Mouse (Mus musculus): ENCODE data around the gene Tbca. TPM values are rescaled to one million over a fixed set of nuclear protein-coding genes. Genes with fewer than 3 reads are reported as not detected.

Gene Tbca
- total RNA-seq, 2 experiments from 2014 or later = 52.7 to 59.5 TPM

DNA sequence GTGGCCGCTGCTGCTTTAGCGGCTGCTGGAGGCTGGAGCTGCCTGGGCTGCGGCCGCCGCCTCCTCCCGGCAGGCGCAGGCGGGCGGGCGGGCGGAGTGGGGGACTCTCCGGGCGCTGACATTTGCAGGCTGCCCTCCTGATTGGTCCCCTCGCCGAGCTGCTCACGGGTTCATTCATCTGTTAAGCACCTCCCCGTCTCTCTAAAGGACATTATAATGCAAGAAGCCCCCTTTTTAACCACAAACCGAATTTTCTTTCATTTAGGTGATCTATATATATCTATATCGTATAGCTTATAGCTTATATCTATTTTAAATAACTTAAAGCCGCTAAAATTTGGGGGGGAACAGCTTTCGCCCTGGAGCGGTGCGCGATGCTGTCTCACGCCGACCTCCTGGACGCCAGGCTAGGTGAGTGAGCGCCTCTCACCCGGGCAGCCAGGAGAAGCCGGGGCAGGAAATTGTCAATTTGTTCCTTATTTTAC lies 86.7 kb downstream of the Tbca start, which contains the start of gene Otp:
Otp (plus strand) TSS at position 207 of the 485 bp plus-strand sequence.
- no peak for DNase-seq
- intact Hi-C loops (cut with DNase I) = no loop called here

DNA sequence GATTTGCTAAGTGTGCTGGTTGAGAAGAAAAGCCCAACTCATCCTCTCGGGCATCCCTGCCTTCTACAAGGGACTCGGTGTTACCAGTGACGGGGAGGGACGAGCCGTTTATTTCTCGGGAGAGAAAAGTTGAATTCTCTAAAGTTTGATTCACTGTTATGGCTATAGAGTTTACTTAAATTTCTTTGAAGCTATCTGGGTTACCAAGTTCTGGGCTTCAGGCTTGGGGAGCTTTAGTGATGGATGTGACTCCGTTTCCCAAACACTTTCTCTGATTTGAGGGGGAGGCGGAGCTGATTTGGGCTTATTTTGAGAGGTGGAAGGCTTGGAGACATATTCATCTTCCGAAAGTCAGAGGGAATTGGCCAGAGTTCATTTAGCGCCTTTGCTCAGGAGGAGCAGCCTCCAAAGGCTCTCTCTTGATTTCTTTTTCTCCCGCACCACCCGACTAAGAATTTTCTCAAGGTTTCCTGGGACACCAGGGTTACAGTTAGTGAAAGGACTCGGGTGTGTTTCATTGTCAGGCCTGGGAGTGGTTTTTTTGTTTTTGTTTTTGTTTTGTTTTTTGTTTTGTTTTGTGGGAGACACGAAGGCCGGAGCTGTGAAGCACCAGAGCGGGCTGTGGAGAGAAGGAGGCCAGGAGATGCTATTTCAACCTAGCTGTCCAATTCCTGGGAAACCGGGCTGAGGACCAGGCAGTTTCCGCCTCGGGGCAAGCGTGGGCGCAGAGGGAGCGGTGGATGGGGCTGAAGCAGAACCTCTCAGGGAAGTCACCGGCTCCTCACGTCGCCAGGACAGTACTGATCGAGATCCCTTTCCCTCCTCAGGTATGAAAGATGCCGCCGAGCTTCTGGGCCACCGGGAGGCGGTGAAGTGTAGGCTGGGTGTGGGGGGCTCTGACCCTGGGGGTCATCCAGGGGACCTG lies 87.8 kb downstream of the Tbca start:
- intact Hi-C loops (cut with DNase I) = no loop called here
- no peak for DNase-seq

DNA sequence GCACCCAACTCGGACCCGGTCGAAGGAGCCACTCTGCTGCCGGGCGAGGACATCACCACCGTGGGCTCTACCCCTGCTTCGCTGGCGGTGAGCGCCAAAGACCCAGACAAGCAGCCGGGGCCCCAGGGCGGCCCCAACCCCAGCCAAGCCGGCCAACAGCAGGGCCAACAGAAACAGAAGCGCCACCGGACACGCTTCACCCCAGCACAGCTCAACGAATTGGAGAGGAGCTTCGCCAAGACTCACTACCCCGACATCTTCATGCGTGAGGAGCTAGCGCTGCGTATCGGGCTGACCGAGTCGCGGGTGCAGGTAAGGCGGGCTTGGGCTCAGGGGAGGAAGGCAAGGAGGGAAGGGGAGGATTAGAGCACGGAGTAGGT lies 88.5 kb downstream of the Tbca start:
- DNase-seq = no peak
- intact Hi-C loops (cut with DNase I) = no loop called here

DNA sequence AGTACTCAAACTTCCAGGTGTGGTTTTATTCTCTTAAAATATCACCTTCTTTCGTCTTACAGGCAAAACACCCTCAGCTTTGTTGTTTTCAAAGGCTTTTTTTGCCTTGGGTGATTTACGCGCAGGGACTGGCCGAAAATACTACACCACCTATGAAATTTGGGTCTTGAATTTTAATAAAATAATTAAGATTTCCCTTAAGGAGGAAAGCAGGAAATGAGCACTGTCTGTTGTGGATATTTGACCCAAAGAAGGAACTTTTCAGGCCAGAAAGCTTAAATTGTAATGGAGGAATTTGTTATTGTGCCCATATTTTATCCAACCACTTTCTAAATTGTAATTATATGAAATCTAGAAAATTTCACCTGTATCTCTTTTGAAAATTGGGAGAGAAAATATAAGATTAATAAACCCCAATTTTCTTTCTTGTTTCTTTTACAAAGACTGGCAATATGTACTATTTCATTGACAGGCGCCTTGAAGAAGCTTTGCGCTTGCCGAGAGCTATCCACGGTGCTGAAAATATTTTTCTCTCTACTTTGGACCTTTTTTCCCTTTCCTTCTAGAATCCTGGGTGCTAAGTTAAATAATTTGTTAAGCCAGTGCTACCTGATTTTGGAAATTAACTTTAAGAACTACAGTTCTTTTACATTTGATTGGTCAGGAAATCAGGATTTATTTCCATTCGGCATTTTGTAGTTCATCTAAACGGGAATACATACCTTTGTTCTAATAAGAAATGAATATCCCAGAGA lies 89.5 kb downstream of the Tbca start:
- no peak for DNase-seq

DNA sequence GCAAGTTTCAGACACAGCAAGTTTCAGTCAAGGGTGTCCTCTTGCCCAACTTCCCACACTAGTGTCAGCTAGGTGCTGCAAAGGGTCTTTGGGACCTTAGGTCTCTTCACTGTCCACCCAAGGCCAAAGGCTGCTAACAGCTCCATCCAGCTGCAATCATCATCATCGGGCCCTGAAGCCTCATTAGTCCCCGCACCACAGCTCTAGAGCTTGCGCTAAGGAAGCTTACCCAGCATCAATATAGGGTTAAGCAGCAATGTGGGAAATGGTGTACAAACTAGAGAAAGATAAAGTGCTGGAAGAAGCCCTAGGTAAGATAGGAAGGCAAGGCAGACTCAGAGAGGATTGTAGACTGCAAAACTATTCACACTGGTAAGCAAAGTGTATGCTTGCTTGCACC lies 92.5 kb downstream of the Tbca start:
- DNase-seq = no peak
- intact Hi-C loops (cut with DNase I) = no loop called here

More for the DNA sequence above, 89.5 kb downstream of the Tbca start:
- intact Hi-C loops (cut with DNase I) = no loop called here

DNA sequence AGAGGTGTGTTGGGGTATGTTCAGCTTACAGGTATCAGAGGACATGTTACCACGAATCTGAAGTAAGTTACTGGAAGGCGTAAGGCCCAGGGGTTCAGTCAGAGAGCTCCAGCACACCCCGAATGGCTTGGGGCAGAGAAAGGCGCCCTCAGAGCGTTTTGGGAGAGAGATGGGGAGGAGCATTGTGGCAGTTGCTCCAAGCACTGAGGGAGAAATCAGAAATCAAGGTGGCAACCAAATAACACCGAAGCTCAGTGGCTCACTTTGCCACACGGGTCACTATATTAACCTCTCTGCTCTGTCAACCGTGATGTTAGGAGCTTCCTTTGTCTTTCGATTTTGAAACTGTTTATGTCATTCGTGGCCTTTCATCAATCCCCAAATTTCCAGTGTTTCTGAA lies 93.5 kb downstream of the Tbca start:
- intact Hi-C loops (cut with DNase I) = no loop called here
- DNase-seq = no peak

DNA sequence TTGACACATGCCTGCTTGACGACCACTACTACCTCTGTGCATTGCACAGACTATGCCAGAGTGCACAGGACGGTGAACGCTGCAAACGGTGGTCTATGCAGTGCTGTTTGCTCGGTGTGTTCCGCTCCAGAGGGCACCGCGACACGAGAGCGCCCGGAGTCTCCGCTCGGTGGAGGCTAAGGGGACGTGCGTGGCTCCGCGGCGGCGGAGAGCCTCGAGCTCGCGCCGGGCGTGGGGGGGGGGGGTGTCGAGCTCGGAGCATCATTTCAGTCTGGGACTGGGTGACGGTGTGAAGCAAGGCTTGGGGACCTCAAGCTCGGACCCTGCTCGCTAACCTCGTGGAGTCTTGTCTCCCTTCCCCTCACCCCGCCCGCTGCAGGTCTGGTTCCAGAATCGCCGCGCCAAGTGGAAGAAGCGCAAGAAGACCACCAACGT lies 94.0 kb downstream of the Tbca start:
- intact Hi-C loops (cut with DNase I) = no loop called here
- no peak for DNase-seq

DNA sequence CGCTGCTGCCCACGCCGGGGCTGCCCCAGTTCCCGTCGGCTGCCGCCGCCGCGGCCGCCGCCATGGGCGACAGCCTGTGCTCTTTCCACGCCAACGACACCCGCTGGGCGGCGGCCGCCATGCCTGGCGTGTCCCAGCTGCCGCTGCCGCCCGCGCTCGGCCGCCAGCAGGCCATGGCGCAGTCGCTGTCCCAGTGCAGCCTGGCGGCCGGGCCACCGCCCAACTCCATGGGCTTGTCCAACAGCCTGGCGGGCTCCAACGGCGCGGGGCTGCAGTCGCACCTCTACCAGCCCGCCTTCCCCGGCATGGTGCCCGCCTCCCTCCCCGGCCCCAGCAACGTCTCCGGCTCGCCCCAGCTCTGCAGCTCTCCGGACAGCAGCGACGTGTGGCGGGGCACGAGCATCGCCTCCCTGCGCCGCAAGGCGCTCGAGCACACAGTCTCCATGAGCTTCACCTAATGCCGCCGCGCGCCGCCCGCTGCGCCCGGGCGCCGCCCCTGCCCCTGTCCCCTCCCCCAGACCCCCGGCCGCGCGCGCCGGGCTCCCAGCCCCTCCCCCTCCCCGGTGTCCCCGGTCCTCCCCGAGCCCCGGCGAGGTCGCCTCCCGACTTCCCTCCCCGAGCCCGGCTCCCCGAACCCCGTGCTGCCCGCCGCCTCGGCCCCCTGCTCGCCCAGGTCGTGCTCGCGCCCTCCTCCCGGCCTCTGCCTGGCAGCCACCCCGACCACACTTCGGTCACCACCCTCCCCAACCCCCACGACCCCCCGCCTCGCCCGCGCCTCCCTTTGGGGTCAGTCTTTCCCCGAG lies 94.7 kb downstream of the Tbca start:
- no peak for DNase-seq

DNA sequence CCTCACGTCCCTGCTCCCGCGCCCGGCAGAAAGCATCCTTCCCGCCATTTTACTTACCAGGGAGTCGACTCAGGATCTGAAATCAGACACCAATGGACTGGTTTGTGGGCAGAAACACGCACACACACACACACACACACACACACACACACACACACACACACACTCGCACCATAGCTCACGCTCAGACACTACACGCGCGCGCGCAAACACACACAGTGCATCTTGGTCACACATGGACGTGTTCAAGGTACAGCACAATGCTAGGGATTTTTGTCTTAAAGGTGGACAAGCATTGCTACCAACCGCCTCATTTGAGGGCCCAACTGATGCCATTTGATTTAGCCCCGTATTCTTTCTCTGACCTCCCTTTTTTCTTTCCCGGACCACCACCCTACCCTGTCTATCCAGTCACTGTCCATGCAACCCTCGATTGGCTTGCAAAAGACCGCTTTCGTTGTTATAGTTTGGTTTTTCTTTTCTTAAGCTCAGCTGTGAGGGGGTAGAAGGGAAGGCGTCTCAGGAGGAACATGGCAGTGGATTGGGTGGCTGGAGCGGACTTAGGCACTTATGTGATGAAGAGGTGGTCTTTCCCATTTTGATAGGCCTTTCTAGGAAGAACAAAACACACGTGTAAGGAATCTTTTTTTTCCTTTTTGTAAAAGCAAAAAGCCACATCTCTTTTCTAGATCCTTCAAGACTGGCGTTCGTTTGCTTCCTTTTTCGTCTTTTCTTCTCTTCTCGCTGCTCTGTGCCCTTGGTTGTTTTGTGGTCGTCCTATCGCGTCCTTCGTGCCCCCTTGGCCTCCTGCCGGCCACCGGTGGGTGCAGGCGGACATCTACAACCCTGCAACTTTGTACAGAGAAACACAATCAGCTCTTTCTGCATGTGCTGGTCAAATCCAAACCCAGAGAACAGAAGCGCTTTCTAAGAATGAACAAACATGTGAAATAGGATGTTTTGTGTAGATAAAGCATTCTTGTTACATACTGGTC lies 95.6 kb downstream of the Tbca start:
- intact Hi-C loops (cut with DNase I) = no loop called here
- no peak for DNase-seq

More for the DNA sequence above, 94.7 kb downstream of the Tbca start:
- intact Hi-C loops (cut with DNase I) = no loop called here

DNA sequence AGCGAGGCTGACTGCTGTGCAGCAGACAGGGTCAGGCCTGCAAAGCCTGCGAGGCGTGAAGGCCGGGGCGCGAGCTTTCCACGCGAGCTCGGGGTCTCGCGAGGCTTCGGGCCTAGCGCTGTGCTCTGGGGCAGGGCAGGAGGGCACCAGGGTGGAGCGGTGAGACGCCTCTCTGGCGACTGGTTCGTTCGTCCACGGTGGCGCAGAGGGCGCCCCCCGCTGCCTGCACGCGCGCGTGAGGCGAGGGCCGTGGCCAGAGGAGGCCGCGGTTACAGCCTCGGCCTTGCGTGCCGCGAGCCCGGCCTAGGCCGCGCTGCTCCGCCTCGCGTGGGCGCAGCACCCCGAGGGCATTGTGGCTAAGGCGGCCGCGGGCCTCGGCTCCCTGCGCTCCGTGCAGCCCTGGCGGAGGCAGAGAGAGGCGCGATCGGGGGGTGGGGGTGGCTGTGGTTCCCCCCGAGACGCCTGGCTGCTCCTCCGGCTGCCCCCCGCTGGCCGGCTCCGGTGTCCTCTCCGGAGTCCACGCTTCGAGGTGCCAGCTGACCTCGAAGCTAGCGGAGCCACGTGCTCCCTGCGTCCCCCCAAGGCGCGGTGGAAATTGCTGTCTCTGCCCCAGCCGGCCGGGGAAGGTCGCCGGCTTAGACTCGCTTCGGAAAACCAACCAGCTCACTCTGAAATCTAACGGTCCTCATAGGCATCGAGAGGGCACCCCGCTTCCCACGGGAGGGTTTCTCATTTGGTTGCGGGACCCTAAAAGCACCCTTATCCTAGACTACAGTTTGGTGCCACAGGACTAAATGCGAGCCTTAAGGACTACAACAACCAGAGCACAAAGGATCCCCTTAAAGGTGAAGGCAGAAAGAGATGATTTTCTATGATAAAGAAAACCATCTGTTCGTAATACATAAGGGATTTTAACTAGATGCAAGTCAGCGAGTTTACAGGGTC lies 96.9 kb downstream of the Tbca start:
- intact Hi-C loops (cut with DNase I) = no loop called here
- no peak for DNase-seq

Other genes with a start within 250 kb of the Tbca start
- not detected for gene Otp, start 86.7 kb downstream of the Tbca start, total RNA-seq (2021)
- 10 to 100 TPM; 15.0 to 15.4 TPM for gene Wdr41, start 187.4 kb downstream of the Tbca start, total RNA-seq (2021)

Data from gastrocnemius, postnatal 36 days (tissue).